Mouse (Mus musculus): ENCODE measurements around the gene Zfp53. TPM values are rescaled to one million over a fixed set of nuclear protein-coding genes. Genes with fewer than 3 reads are reported as not detected.
A peak's percentile ranks its signal among the peaks of the same experiment; 100 is the strongest.
"Not testable (repeated sequence)": the region's sequence is repeated elsewhere in the genome, so short reads cannot be mapped to it uniquely, and the experiment has no call there.

The Zfp53 gene
- total RNA-seq (2021), result 1 to 10 TPM; 3.3 to 3.8 TPM
- long read RNA-seq, experiment 1, partial matches to known transcripts, result 0 of 5 reads
- long read RNA-seq, experiment 1, other reads (novel, unspliced or antisense), result 3 of 5 reads
- long read RNA-seq, experiment 2, partial matches to known transcripts, result 0 of 1 reads
- long read RNA-seq, experiment 2, other reads (novel, unspliced or antisense), result 1 of 1 reads

DNA sequence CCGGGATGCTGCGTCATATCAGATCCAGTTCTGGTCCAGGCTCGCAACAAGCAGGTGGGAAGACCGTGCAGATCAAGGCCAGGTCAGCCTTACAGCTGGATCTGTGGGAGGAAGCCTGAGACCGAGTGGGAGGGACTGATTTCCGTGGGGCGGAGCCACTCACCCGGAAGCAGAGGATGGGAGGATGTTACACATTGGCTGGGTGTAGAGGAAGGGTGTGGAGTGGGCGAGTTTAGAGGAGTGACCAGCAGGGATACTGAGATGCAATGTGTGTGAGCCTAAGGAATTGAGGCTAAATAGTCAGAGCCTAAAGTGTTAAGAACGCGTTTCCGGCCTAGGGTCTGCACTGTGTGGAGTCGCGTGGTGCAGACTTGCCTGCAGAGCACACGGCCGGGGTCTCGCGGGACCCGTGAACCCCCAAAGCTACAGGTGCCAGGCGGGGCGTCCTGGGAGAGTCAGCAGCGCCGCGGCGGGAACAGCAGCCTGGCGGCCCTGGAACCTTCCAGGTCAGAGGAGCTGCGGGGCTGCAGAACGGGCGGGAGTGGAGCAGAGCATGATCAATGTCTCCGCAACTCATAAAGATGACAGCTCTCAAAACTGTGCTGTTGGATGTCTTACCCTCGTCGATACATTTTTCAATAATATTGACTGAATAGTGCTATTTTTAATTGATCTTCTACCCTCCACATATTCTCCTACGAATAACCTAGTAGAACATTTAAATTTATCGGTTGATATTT lies at the start of gene Zfp53:
Gene Zfp53, plus strand, starts transcription at position 239 of the 740 bp plus-strand sequence.
- DNase-seq (ENCODE audit: low spot score in 2 of 2), result peak; percentile 80 to 83
- intact Hi-C loops (cut with DNase I), result loop anchor here (5.0 kb wide), 1 partner anchor 37 kb away; the partner anchor contains the start of gene Zfp51

GRCm38 (mm10) chr17:21449669-21450068 lies 39.1 kb upstream of the Zfp53 start:
- DNase-seq (ENCODE audit: low spot score in 2 of 2), result peak; percentile 86 to 88
- intact Hi-C loops (cut with DNase I), result loop anchor here (2.0 to 5.0 kb wide), 2 partner anchors 38 to 67 kb away; partner anchors contain the start of gene Zfp53

GRCm38 (mm10) chr17:21450138-21450704 lies 38.6 kb upstream of the Zfp53 start, which contains the start of gene Zfp51:
TSS of gene Zfp51 (plus strand) at chr17:21450374.
- intact Hi-C loops (cut with DNase I), result loop anchor here (2.0 to 5.0 kb wide), 2 partner anchors 37 to 67 kb away; partner anchors contain the start of gene Zfp53
- DNase-seq (ENCODE audit: low spot score in 2 of 2), result peak; percentile 81 to 82

DNA sequence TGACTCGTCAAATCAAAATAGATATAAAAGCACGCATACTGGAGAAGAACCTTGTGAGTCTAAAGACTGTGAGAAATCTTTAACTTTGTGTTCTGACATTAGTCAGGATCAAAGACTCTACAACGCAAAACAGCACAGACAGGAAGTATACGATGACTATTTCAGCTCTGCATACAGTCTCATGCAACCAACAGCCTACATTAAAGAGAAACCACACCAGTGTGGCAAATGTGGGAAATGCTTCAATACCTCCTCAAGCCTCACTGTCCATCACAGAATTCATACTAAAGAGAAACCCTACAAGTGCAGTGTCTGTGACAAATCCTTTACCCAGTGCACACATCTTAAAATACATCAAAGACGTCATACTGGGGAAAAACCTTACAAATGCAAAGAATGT lies 25.2 kb upstream of the Zfp53 start:
- intact Hi-C loops (cut with DNase I), result no loop called here
- DNase-seq (ENCODE audit: low spot score in 2 of 2), result no peak

DNA sequence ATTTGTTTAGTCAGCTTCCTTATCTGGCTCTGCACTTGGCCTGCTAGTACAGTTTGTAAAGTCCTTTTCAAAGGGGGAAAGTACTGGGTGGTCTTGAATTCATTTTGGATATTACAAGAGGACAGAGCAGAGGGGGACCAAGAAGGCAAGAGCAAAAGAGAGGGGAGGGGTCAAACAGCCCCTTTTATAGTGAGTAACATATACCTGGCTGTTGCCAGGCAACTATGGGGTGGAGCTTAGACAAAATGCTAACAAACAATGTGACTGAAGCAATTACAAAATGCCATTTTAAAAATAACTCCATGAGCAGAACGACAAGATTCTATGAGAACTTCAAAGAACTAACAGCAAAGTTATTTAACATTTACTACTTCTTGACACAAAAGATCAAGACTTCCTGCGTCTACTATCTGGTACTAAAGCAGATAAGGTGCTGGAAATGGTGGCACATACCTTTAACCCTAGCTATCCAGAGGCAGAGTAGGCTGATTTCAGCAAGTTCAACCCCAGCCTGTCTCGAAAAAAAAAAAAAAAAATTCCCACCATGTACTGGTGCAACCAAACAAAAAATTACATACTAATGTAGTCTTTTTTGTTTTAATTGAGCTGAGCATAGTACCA lies 16.7 kb upstream of the Zfp53 start:
- no peak for DNase-seq (ENCODE audit: low spot score in 2 of 2)
- intact Hi-C loops (cut with DNase I), result no loop called here

DNA sequence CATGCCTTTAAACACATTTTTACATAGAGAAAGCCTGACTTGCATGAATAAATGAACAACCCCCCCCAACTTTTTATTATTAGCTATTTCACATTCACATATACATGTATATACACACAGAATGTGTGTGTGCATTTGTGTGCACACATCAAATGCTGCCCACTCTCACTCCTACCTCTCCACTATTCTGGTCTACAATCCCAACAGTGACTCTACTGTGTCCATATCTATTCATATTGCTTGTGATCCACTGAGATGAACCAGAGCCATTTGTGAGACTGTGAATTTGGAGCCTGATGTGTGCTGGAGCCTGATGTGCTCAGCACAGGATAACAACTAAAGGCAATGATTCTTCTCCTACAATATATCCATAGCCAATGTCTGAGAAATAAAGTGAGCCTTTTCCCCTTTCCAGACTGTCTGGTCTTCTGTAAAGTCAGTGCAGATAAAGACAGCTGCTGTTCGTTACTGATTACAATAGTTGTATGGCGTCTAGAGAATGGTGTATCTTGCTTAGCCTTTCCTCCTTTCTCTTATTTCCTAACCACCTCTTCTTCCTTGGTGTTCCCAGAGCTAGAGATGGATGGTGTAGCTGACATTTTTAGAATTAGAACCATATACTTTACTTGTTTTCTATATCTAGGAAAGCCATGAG lies 16.0 kb upstream of the Zfp53 start:
- DNase-seq (ENCODE audit: low spot score in 2 of 2), result no peak
- intact Hi-C loops (cut with DNase I), result no loop called here

DNA sequence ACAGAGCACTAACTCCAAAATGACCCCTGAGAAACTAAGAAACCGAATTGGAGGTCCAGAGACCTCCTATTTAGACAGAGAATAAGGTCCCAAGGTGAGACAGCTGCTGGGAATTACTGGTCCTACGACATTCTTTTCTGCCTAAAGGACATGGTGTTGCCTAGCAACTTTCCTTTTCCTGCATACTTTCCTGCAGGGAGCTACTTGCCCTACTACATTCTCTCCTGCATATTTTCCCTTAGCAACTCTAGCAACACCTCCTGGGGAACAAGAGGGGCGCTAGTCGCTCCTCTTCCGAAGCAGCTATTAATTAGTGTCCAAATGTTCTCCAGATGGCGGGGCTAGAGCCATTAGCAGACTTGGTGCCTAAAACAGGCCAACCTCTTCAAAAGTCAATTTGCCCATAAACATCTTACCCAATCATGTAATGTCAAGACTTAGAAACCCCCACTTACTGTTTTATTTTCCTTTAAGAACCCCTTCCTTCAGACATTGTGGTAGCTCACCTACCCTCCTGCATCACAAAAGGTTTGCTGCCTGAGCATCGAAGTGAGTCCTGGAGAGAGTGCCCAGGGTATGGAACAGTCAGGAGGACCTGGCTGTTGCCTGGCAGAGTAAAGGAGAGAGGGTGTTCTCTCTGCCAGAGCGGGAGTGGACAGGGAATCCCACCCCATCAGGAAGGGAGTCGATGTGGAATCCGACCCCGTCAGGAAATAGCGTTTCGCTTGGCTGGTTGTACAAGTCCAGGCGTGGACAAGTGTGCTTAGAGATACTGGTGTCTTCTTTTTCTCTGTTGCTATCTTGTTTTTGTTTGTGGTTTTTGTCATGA lies 15.2 kb upstream of the Zfp53 start:
- peak; percentile 3 to 43 for DNase-seq (ENCODE audit: low spot score in 2 of 2)
- intact Hi-C loops (cut with DNase I), result no loop called here

DNA sequence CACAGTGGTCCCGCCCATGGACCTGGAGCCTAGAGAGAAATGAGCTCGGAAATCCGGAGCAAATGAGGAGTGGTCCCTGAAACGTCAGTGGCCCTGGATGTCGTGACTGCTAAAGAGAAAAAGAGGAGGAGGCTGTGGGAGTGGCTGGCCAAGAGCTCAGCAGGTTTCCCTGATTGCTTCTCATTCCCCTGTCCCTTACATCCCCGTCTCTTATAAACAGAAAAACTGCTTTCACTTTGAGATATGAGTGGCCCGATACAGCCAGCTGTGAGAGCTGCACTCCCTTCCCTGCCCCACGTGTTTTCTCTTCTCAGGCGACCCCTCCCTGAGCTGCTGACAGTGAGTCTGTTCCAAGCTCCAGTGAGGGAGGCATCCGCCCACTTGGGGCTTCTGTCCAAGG lies 14.1 kb upstream of the Zfp53 start:
- DNase-seq (ENCODE audit: low spot score in 2 of 2); intact Hi-C loops (cut with DNase I): not testable (repeated sequence)

DNA sequence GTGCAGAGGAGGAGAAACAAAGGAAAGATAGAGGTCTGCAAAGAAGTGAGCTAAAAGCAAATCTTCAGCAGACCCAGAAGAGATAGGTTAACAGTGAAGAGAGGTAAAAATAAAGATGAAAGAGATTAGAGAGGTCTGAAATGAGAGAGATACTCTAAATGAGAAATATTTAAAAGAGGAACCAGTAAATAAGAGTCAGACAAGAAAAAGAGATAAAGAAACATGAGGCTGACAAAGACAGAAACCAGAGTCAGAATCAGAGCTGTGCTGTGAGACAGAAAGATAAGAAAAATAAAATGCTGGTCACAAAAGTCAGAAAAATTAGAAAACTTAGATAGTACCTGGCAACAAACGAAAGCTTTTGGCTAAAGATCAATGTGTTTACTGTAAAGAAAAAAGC lies 13.5 kb upstream of the Zfp53 start:
- DNase-seq (ENCODE audit: low spot score in 2 of 2); intact Hi-C loops (cut with DNase I): not testable (repeated sequence)

- intact Hi-C loops (cut with DNase I); DNase-seq (ENCODE audit: low spot score in 2 of 2): not testable (repeated sequence)
These were observed 12.4 kb upstream of the Zfp53 start for GRCm38 (mm10) chr17:21476351-21476750.

- DNase-seq (ENCODE audit: low spot score in 2 of 2); intact Hi-C loops (cut with DNase I): not testable (repeated sequence)
These were observed 10.6 kb upstream of the Zfp53 start for GRCm38 (mm10) chr17:21478103-21478777.

GRCm38 (mm10) chr17:21489500-21490001 lies 753 bp downstream of the Zfp53 start:
- intact Hi-C loops (cut with DNase I), result loop anchor here (5.0 kb wide), 1 partner anchor 37 kb away; the partner anchor contains the start of gene Zfp51

DNA sequence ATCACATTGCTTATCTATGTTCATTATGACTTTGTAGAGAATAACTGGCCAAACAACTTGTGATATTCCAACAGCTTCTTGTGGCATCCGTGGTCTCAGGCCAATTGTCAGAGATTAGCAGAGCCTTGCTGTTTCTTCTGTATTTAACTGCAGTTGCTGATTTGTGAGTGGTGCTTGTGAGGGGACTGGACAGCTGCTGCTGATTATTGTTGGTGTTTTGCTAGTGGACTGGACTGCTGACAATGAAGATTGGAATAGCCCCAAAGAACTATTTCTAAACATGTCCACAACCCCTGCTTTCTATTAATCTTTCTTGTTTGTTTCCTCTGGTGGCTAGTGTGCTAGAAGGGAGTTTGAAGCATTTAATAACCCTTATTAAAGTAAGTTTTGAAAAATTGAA lies 12.6 kb downstream of the Zfp53 start:
- intact Hi-C loops (cut with DNase I), result no loop called here
- no peak for DNase-seq (ENCODE audit: low spot score in 2 of 2)

More at GRCm38 (mm10) chr17:21489500-21490001, 753 bp downstream of the Zfp53 start:
- DNase-seq (ENCODE audit: low spot score in 2 of 2), result no peak

GRCm38 (mm10) chr17:21504524-21504923 lies 15.7 kb downstream of the Zfp53 start:
- intact Hi-C loops (cut with DNase I), result no loop called here
- no peak for DNase-seq (ENCODE audit: low spot score in 2 of 2)

DNA sequence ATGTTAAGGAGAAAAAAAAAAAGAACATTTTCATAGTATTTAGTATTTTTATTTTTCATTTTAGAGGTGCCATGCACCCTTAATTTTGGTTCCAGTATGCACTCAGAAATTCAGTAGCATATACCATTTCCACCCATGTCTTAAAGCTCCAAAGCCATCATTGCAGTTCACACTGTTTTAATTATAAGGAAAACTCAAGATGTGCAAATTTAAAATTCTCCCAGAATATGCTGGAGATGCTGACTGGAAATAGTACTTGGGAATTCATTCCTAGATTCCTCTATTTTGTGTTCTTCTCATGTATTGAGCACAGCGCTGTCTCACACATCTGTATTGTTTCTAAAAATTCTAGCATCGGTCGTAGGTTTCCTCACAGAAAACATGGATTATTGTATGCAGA lies 17.5 kb downstream of the Zfp53 start:
- intact Hi-C loops (cut with DNase I), result no loop called here
- no peak for DNase-seq (ENCODE audit: low spot score in 2 of 2)

GRCm38 (mm10) chr17:21509756-21510155 lies 21.0 kb downstream of the Zfp53 start:
- intact Hi-C loops (cut with DNase I), result no loop called here
- DNase-seq (ENCODE audit: low spot score in 2 of 2), result no peak

DNA sequence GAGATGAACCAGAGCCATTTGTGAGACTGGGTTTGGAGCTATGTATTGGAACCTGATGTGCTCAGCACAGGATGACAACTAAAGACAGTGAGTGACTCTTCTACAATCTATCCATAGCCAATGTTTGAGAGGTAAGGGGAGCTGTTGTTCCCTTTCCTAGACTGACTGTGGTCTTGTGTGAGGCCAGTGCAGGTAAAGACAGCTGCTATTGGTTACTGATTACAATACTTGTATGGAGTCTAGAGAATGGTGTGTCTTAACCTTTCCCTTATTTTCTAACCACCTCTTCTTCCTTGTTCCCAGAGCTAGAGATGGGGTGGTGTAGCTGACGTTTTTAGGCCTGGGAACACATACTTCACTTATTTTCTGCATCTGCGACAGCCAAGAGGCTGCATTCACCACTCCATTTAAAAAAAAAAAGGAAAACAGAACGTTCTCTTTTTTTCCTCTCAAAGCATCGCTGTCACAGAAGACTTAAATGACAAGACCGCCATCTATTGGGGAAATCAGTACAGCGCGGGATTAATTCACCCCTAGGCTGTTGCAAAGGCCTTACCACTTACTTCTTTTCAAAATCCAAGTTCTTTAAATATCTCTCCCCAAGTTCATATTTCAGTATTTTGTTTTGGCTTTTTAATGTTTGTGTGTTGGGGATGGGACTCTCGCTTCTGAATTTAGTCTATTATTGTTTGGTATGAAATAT lies 26.8 kb downstream of the Zfp53 start:
- intact Hi-C loops (cut with DNase I), result loop anchor here (2.0 to 5.0 kb wide), 3 partner anchors 51 to 243 kb away; partner anchors contain the start of genes Zfp51 and Zfp948
- DNase-seq (ENCODE audit: low spot score in 2 of 2), result peak; percentile 84 to 93

Data from left cerebral cortex, postnatal 14 days (tissue).